Mouse (Mus musculus): Measurements from ENCODE around the gene Mark2.

Gene Mark2

GRCm38 (mm10) chr19:7265478-7266191, 76.0 kb downstream of the Mark2 start:
- DNase-seq: peak in 1 of 2 experiments; percentile 21

DNA sequence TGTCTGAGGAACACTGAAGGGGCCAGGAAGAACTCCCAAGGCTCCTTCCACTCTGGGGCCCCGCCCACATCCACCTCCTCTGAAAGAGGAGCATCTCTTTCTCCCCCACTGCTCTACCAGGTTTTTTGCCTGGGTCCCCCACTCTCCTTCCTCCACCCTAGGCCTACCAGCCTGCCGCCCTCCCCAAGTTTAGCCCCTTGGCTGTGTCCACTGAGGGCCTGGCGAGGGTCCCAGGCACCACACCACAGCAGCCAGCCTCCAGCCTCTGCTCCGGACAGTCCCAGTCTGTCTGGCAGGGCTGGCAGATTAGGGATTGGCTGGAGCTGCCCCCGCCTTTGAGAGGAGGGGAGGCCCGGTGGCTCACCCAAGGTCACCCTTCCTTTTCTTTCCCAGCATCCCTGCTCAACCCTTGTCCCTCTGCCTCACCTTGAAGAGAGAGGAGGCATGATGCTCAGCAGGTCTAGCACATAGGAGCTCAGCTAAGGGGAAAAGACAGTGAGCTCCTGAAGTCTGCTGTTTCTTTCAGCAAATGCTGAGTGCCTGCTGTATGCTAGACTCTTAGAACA, 76.8 kb downstream of the Mark2 start:
- peak in 1 of 2 experiments; percentile 28 for DNase-seq

GRCm38 (mm10) chr19:7264088-7264765, 77.4 kb downstream of the Mark2 start:
- peak; percentile 80 to 83 for DNase-seq

DNA sequence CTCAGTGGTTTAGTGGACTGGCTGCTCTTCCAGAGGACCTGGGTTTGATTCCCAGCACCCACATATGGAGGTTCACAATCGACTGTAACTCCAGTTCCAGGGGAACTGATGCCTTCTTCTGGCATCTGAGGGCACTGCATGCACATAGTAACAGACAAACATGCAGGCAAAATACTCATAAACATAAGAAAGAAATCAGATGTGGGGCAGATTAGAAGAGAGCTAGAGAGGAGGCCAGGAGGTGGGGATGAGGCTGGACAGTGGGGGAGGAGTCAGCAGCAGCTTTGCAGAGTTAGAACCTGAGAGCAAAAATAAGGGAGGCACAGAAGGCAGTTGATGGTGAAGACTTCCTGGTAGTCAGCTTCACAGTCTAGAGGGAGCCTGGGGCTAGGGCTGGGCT, 79.1 kb downstream of the Mark2 start:
- no peak for DNase-seq

DNA sequence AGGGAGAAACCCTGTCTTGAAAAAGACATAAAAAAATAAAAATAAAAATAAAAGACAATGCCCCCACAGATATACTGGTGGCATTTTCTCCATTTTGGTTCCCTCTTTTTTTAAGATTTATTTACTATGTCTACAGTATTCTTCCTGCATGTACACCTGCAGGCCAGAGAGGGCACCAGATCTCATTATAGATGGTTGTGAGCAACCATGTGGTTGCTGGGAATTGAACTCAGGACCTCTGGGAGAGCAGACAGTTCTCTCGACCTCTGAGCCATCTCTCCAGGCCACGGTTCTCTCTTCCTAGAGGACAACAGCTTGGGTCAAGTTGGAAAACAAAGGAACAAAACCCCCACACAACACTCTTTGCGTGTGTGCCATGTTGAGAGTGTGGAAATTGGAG, 79.7 kb downstream of the Mark2 start:
- DNase-seq: no peak

GRCm38 (mm10) chr19:7261476-7261875, 80.2 kb downstream of the Mark2 start:
- no peak for DNase-seq

- no peak for DNase-seq
Observed at GRCm38 (mm10) chr19:7257881-7258280, 83.8 kb downstream of the Mark2 start.

GRCm38 (mm10) chr19:7246021-7246420, 95.6 kb downstream of the Mark2 start:
- DNase-seq: no peak

GRCm38 (mm10) chr19:7240782-7241690, 100.6 kb downstream of the Mark2 start, which contains the start of gene Naa40:
Naa40 (minus strand) TSS chr19:7241183.
- peak; percentile 91 to 95 for DNase-seq

DNA sequence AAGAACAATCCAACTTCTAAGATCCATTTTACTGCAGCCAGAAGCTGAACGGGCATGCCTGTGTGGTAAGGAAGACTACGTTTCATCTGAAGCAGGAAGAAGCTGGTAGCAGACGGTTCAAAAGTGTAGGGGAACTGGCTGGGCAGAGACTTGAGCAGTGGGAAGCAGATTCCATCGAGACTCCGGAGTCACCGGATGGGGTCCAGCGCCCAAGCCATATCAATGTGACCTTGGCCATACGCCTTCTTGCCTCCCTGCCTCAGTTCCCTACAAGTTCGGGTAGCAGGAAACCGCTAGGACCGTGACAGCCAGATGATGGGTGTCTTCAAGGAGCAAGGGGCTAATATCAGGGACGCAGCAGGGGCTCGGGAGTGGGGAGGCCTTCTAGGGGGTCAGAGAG, 101.4 kb downstream of the Mark2 start:
- peak in 1 of 2 experiments; percentile 29 for DNase-seq

GRCm38 (mm10) chr19:7239574-7239973, 102.1 kb downstream of the Mark2 start:
- no peak for DNase-seq

DNA sequence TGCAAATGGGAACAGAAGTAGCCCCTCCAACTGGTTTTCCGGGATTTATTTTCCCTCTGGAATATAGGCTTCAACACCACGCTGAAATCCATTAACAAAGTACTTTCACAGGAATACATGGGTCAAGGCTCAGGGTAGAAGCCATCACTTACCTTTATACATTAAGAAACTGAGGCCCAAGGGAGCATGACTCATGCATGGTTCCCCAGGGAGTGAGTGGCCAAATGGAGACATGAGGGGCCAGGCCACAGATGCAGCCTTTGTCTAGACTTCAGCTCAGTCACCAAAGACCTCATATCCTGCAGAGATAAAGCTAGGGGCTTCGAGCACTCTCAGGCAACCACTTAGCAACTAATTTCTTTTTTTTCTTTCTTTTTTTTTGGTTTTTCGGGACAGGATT, 104.9 kb downstream of the Mark2 start:
- no peak for DNase-seq

GRCm38 (mm10) chr19:7236011-7236410, 105.6 kb downstream of the Mark2 start:
- no peak for DNase-seq

GRCm38 (mm10) chr19:7235461-7235860, 106.2 kb downstream of the Mark2 start:
- DNase-seq: no peak

DNA sequence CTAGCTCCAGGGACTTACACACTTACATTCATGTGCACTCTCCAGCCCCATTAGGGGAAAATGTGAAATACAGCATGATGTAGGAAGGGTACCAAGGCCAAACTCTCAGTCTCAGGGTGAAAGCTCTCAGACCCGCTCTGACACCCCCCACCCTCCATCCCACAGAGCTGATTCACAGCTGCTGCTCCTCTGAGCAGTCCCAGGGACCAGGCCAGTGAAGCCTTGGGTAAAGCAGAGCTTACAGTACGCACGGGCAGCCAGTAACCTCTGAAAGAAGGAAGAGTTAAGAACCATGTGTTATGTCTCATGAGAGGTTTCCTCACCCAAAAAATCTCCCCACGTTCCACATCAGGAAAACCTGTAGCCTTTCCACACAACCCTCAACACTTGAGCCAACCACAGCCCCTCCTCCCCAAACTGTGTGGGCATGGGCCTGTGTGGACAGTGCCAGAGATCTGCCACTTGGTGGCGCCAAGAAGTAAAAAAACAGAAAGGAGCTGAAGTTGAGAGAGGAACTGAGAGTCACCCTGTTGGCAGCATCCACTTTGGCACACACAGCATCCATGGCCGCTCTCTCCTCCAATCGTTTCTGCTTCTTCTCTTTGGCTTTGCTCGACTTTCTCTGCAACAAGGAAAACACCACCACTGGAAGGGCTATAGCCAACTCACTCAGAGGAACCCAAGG, 107.0 kb downstream of the Mark2 start:
- DNase-seq: peak; percentile 75 to 79

- DNase-seq: no peak
Observed at GRCm38 (mm10) chr19:7226511-7226914, 115.1 kb downstream of the Mark2 start.

All from thymus, postnatal 36 days (tissue).